Mouse (Mus musculus) hindbrain, embryonic 13.5 days (tissue): ENCODE results near the gene A330070K13Rik. TPM values are rescaled to one million over a fixed set of nuclear protein-coding genes. Genes with fewer than 3 reads are reported as not detected.

Experiments used
- ATAC-seq: fragments of 200-750 bp; cut with Nextera tagmentation; 2 replicates; pipeline ENCODE4 v1.8.0; 2017; ENCODE audit warnings: moderate TSS enrichment; ENCODE audit not compliant: low FRiP score
- H3K27ac ChIP-seq: fragments of 300-500 bp; sonication (generic); 2 replicates; pipeline ENCODE4 v1.5.1; 2015; ENCODE audit warnings: inconsistent platforms, mild to moderate bottlenecking, moderate library complexity
- H3K27me3 ChIP-seq: fragments of 300-500 bp; sonication (generic); 2 replicates; pipeline ENCODE4 v1.6.1; 2015; ENCODE audit warnings: mild to moderate bottlenecking, inconsistent platforms
- H3K36me3 ChIP-seq: fragments of 300-500 bp; sonication (generic); 2 replicates; pipeline ENCODE4 v1.6.1; 2015; ENCODE audit warnings: mild to moderate bottlenecking, inconsistent platforms
- H3K4me1 ChIP-seq: fragments of 300-500 bp; sonication (generic); replicated peaks from 2 replicates; pipeline ENCODE4 v1.6.1; 2015; ENCODE audit warnings: inconsistent platforms
- H3K4me2 ChIP-seq: fragments of 300-500 bp; sonication (generic); 2 replicates; pipeline ENCODE4 v1.6.1; 2015; ENCODE audit warnings: inconsistent platforms, mild to moderate bottlenecking, moderate library complexity
- H3K4me3 ChIP-seq: fragments of 300-500 bp; sonication (generic); 2 replicates; pipeline ENCODE4 v1.5.1; 2015; ENCODE audit warnings: mild to moderate bottlenecking, inconsistent platforms
- H3K9ac ChIP-seq: fragments of 300-500 bp; sonication (generic); 2 replicates; pipeline ENCODE4 v1.6.1; 2015; ENCODE audit warnings: mild to moderate bottlenecking, inconsistent platforms
- H3K9me3 ChIP-seq: fragments of 300-500 bp; sonication (generic); 2 replicates; pipeline ENCODE4 v1.6.1; 2016; ENCODE audit warnings: inconsistent platforms
- WGBS: fragments of 180-500 bp; shearing (Covaris S2); methylation state at CpG from one replicate; pipeline ENCODE4 v1.1.7; 2015; 5-methylcytosine and 5-hydroxymethylcytosine counted together
- polyA plus RNA-seq: library from polyadenylated mRNA; unstranded; fragments of >200 nt; fragmentation: Nextera tagmentation; extraction: Ambion mirVana; gene quantifications from 2 replicates; pipeline ENCODE4 v1.2.1, GENCODE M21; 2015

A330070K13Rik gene
- polyA plus RNA-seq, 1 experiment from 2014 or later: not detected

GRCm38 (mm10) chr5:130363773-130364172, 20.7 kb downstream of the A330070K13Rik start:
- ATAC-seq: no peak
- no peaks in the 10 kb centered on the region for H3K9me3 ChIP-seq
- H3K27me3 ChIP-seq: no peaks in the 10 kb centered on the region
- H3K36me3 ChIP-seq: no peaks in the 10 kb centered on the region
- H3K27ac ChIP-seq: no peak overlapping the region
- H3K4me1 ChIP-seq: no peaks in the 10 kb centered on the region
- 56% methylated on average over 3 of the region's 3 CpGs for WGBS
- no peak overlapping the region for H3K4me3 ChIP-seq
- H3K9ac ChIP-seq: no peak overlapping the region
- no peak overlapping the region for H3K4me2 ChIP-seq

- H3K27ac ChIP-seq: no peak overlapping the region
- ATAC-seq: no peak
- WGBS: 48% methylated on average over 4 of the region's 4 CpGs
- H3K9ac ChIP-seq: no peak overlapping the region
- no peaks in the 10 kb centered on the region for H3K4me1 ChIP-seq
- H3K9me3 ChIP-seq: no peaks in the 10 kb centered on the region
- H3K4me2 ChIP-seq: no peak overlapping the region
- H3K4me3 ChIP-seq: no peak overlapping the region
- no peaks in the 10 kb centered on the region for H3K27me3 ChIP-seq
- no peaks in the 10 kb centered on the region for H3K36me3 ChIP-seq
Measured at GRCm38 (mm10) chr5:130363111-130363510, 21.3 kb downstream of the A330070K13Rik start.

- 66% methylated on average over 7 of the region's 7 CpGs for WGBS
- Histone ChIP-seq H3K36me3 (no peaks in the 10 kb centered on the region), H3K4me3 (no peak overlapping the region), H3K4me1 (no peaks in the 10 kb centered on the region), H3K4me2 (no peak overlapping the region), H3K9ac (no peak overlapping the region), H3K9me3 (no peaks in the 10 kb centered on the region), H3K27me3 (no peaks in the 10 kb centered on the region), H3K27ac (no peak overlapping the region)
- ATAC-seq: no peak
Measured at GRCm38 (mm10) chr5:130355223-130355622, 29.2 kb downstream of the A330070K13Rik start.

- Histone ChIP-seq H3K4me2 (no peak overlapping the region), H3K4me3 (no peak overlapping the region), H3K9me3 (peaks cover 9% of the 10 kb centered on the region), H3K27me3 (no peaks in the 10 kb centered on the region), H3K36me3 (peaks cover 41% of the 10 kb centered on the region), H3K4me1 (peaks cover 9% of the 10 kb centered on the region), H3K27ac (no peak overlapping the region), H3K9ac (no peak overlapping the region)
- 93% methylated on average over 2 of the region's 2 CpGs for WGBS
- ATAC-seq: no peak
Measured at GRCm38 (mm10) chr5:130345871-130346270, 38.6 kb downstream of the A330070K13Rik start.

- ATAC-seq: no peak
- no peak overlapping the region for H3K4me3 ChIP-seq
- no peaks in the 10 kb centered on the region for H3K27me3 ChIP-seq
- H3K36me3 ChIP-seq: peaks cover 49% of the 10 kb centered on the region
- H3K4me2 ChIP-seq: no peak overlapping the region
- WGBS: 97% methylated on average over 7 of the region's 7 CpGs
- H3K9ac ChIP-seq: no peak overlapping the region
- H3K9me3 ChIP-seq: peaks cover 9% of the 10 kb centered on the region
- H3K27ac ChIP-seq: no peak overlapping the region
- H3K4me1 ChIP-seq: peaks cover 9% of the 10 kb centered on the region
Measured at GRCm38 (mm10) chr5:130344999-130345398, 39.4 kb downstream of the A330070K13Rik start.

- peaks cover 62% of the 10 kb centered on the region for H3K36me3 ChIP-seq
- H3K4me2 ChIP-seq: no peak overlapping the region
- no peak overlapping the region for H3K4me3 ChIP-seq
- ATAC-seq: no peak
- H3K9me3 ChIP-seq: no peaks in the 10 kb centered on the region; the same call in 1 of the 2 replicates
- H3K4me1 ChIP-seq: peaks cover 9% of the 10 kb centered on the region
- H3K9ac ChIP-seq: no peak overlapping the region
- no peak overlapping the region for H3K27ac ChIP-seq
- 95% methylated on average over 15 of the region's 15 CpGs for WGBS
- no peaks in the 10 kb centered on the region for H3K27me3 ChIP-seq
Measured at GRCm38 (mm10) chr5:130340656-130341055, 43.8 kb downstream of the A330070K13Rik start.

GRCm38 (mm10) chr5:130335462-130335861, 49.0 kb downstream of the A330070K13Rik start:
- H3K4me3 ChIP-seq: no peak overlapping the region
- no peak overlapping the region for H3K4me2 ChIP-seq
- peaks cover 3% of the 10 kb centered on the region; the same call in 1 of the 2 replicates for H3K4me1 ChIP-seq
- no peak for ATAC-seq
- H3K27me3 ChIP-seq: no peaks in the 10 kb centered on the region
- no peak overlapping the region for H3K9ac ChIP-seq
- no peak overlapping the region for H3K27ac ChIP-seq
- WGBS: 99% methylated on average over 4 of the region's 4 CpGs
- H3K36me3 ChIP-seq: peaks cover 39% of the 10 kb centered on the region
- no peaks in the 10 kb centered on the region for H3K9me3 ChIP-seq

GRCm38 (mm10) chr5:130333971-130334370, 50.5 kb downstream of the A330070K13Rik start:
- no peaks in the 10 kb centered on the region for H3K27me3 ChIP-seq
- no peak overlapping the region for H3K4me3 ChIP-seq
- no peak for ATAC-seq
- no peak overlapping the region for H3K9ac ChIP-seq
- WGBS: 93% methylated on average over 11 of the region's 11 CpGs
- no peaks in the 10 kb centered on the region for H3K9me3 ChIP-seq
- peaks cover 3% of the 10 kb centered on the region; the same call in 1 of the 2 replicates for H3K4me1 ChIP-seq
- H3K36me3 ChIP-seq: peaks cover 30% of the 10 kb centered on the region
- no peak overlapping the region for H3K4me2 ChIP-seq
- H3K27ac ChIP-seq: no peak overlapping the region

GRCm38 (mm10) chr5:130333566-130333965, 50.9 kb downstream of the A330070K13Rik start:
- H3K36me3 ChIP-seq: peaks cover 33% of the 10 kb centered on the region
- no peak overlapping the region for H3K4me3 ChIP-seq
- ATAC-seq: no peak
- H3K27ac ChIP-seq: no peak overlapping the region
- WGBS: 78% methylated on average over 7 of the region's 7 CpGs
- no peaks in the 10 kb centered on the region for H3K27me3 ChIP-seq
- no peaks in the 10 kb centered on the region for H3K9me3 ChIP-seq
- no peak overlapping the region for H3K4me2 ChIP-seq
- H3K9ac ChIP-seq: no peak overlapping the region
- peaks cover 3% of the 10 kb centered on the region; the same call in 1 of the 2 replicates for H3K4me1 ChIP-seq

- Histone ChIP-seq H3K4me1 (peaks cover 3% of the 10 kb centered on the region; the same call in 1 of the 2 replicates), H3K4me2 (no peak overlapping the region), H3K9me3 (no peaks in the 10 kb centered on the region), H3K36me3 (peaks cover 23% of the 10 kb centered on the region), H3K27ac (peak overlapping the region; percentile 62), H3K4me3 (no peak overlapping the region), H3K9ac (peak overlapping the region; percentile 39; the same call in 1 of the 2 replicates), H3K27me3 (no peaks in the 10 kb centered on the region)
- 51% methylated on average over 4 of the region's 4 CpGs for WGBS
- no peak for ATAC-seq
Measured at GRCm38 (mm10) chr5:130331206-130331605, 53.2 kb downstream of the A330070K13Rik start.

GRCm38 (mm10) chr5:130330801-130331200, 53.6 kb downstream of the A330070K13Rik start:
- Histone ChIP-seq H3K27me3 (no peaks in the 10 kb centered on the region), H3K4me3 (no peak overlapping the region), H3K27ac (peak overlapping the region; percentile 53), H3K4me1 (peaks cover 3% of the 10 kb centered on the region; the same call in 1 of the 2 replicates), H3K4me2 (no peak overlapping the region), H3K9ac (no peak overlapping the region), H3K9me3 (no peaks in the 10 kb centered on the region), H3K36me3 (peaks cover 21% of the 10 kb centered on the region)
- no peak for ATAC-seq
- 86% methylated on average over 4 of the region's 4 CpGs for WGBS

- H3K36me3 ChIP-seq: peaks cover 21% of the 10 kb centered on the region
- no peak overlapping the region for H3K9ac ChIP-seq
- no peak overlapping the region for H3K4me2 ChIP-seq
- H3K4me3 ChIP-seq: no peak overlapping the region
- 87% methylated on average over 2 of the region's 2 CpGs for WGBS
- no peak for ATAC-seq
- H3K9me3 ChIP-seq: no peaks in the 10 kb centered on the region
- H3K4me1 ChIP-seq: peaks cover 3% of the 10 kb centered on the region; the same call in 1 of the 2 replicates
- H3K27me3 ChIP-seq: no peaks in the 10 kb centered on the region
- H3K27ac ChIP-seq: no peak overlapping the region; the same call in 1 of the 2 replicates
Measured at GRCm38 (mm10) chr5:130329889-130330288, 54.5 kb downstream of the A330070K13Rik start.
